Mouse (Mus musculus) cerebellum, adult 2 months (tissue): ENCODE data around the gene Map1s.
A peak's percentile ranks its signal among the peaks of the same experiment; 100 is the strongest.

ENCODE experiments used
- CTCF ChIP-seq: fragments of 200-500 bp; IDR thresholded peaks from 2 replicates; pipeline ENCODE4 v1.5.1; 2011; ENCODE audit warnings: low read depth, mild to moderate bottlenecking, control low read depth, low read length, moderate library complexity, borderline replicate concordance; ENCODE audit not compliant: insufficient read depth
- POLR2A ChIP-seq: fragments of 200-500 bp; IDR thresholded peaks from 2 replicates; pipeline ENCODE4 v1.6.1; 2011; ENCODE audit warnings: low read length, control low read depth, borderline replicate concordance; ENCODE audit not compliant: insufficient read depth

DNA sequence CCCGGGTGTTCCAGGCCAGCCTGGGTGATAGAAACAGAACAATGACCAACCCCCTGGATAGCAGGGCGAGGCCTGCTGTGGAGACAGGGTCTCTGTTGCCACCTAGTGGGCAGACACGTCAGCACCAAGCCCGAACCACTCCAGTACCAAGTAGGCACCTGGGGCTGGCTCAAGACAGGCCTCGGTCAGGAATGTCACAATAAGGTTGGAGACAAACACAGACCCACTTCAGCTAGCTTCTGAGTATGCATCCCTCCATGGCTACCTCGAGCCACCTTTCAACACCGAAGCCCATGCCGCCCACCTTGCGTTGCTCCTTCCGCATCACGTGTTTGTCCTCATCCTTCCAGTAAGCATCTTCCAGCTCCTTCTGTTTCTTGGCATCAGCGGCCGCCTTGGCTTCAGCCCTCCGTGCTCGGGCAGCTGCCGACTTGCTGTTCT is 36.1 kb upstream of the Map1s start:
- TF ChIP-seq POLR2A = no peak
- peak; percentile 90 for TF ChIP-seq CTCF
